Mouse (Mus musculus) layer of hippocampus, adult 9-10 months (tissue): ENCODE results near the gene Tom1l2.

Experiments used
- DNase-seq: peaks from one replicate; pipeline ENCODE4 v3.0.0; 2022; ENCODE audit warnings: low spot score

Gene Tom1l2

DNA sequence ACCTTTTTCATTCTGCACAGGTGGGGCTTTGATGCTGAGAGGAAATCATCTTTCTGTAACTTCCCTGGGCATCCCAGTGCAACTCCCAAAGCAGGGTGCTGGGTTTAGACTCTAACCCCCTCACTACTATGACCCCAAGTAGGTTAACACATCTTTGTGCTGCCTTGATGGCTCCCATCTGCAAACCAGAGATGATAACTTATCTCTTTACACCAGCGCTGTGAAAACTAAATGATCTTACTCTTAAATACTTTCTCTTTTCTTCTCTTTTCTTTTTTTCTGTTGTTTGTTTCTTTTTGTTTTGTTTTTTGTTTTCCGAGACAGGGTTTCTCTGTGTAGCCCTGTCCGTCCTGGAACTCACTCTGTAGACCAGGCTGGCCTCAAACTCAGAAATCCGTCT is 6.8 kb downstream of the Tom1l2 start:
- no peak for DNase-seq

DNA sequence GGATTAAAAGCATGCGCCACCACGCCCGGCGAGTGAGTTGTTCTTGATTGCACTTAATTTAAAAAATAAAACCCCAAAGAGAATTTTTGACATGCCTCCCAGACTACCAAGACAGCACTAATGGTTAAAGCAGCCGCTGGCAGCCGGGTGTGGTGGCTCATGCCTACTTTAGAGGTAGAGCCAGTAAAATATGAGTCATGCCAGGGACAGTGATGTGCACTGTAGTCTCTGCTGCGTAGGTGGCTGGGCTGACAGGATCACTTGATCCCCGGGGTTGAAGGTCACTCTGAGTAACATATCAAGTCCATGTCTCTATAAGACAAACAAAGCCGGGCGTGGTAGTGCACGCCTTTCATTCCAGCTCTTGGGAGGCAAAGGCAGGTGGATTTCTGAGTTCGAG is 13.3 kb downstream of the Tom1l2 start:
- no peak for DNase-seq

DNA sequence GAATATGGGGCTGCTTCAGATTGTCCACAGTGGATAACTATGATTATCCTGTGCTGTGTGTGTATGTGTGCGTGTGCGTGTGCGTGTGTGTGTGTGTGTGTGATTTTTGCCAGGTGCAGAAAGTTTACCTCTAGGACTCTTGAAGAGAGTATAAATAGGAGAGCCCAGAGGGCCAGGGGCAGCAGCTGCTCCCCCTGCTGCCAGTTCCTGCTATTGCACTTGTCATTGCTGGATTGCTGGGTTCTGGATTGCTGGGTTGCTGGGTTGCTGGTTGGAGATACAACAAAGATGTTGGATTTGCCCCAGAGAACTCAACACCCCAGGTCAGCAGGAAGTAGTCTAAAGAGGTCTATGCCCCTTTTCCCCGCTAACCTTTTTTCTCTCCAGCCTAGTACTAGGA is 14.4 kb downstream of the Tom1l2 start:
- DNase-seq: no peak

DNA sequence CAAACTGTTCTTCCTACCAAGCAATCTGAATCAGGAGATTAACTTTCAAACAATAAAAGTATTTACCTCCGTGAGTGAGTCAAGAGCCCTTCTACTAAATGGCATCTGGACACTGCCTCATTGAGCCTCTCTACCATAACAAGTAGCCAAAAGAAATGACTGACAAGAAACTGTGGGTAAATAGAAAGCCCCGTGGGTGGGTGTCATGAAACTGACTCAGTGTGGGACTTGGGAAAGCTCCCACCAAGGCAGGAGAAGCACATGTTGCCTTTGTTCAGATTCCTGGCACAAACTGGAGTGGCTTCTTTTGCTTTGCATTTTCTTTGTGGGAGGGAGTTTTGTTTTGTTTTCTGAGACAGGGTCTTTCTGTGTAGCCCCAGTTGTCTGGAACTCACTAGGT is 16.9 kb downstream of the Tom1l2 start:
- DNase-seq: no peak

DNA sequence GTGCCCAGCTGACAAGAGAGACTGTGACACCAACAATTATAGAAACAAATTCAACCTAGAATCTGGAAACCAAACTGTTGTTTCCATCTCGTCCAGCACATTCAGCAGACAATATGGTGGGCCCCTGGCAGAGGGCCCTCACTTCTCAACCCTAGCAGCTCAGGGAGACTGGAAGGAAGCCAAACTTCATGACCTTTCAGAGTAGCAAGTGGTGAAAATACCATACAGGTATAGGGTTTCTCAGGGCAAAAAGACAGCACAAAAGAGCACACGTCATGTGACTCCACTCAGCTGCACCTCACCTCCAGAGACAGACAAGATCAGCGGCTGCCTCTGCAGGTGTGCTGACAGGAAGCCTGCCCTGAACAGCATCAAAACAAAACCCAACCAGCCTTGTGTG is 18.6 kb downstream of the Tom1l2 start:
- DNase-seq: no peak

DNA sequence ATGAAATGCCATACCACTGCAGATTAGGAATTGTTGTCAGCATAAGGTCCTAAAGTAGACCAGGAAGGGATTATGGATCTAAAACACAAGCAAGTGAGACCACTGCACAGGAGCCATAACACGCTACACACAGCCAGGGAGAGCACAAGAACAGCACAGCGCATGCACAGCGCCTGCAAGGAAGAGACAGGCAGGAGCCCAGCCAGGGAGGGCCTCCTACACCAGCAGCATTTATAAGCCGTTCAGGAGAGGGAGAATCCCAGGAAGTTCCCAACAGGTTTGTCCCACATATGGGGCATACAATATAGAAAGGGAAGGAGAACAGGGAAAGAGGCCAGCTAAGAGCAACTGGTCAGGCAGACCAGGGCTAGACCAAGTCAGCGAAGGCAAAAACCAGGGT is 19.2 kb downstream of the Tom1l2 start:
- no peak for DNase-seq

DNA sequence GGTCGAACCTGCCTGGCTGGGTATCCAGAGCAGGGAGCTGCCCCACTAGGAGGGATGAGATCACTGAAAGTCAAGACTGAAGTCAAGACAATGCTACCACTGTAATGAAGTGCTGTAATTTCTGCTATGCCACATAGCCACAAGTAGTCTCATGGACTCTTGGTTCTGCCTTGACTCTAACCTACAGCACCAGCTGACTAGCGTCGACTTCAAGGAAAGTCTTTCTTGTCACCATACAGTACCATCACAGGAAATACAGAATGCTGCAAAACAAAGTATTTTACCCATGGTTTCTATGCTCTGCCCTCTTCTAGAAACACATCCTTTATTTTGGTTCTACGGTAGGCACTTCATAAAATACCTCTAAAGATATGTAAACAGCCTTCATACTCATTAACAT is 22.2 kb downstream of the Tom1l2 start:
- DNase-seq: no peak

DNA sequence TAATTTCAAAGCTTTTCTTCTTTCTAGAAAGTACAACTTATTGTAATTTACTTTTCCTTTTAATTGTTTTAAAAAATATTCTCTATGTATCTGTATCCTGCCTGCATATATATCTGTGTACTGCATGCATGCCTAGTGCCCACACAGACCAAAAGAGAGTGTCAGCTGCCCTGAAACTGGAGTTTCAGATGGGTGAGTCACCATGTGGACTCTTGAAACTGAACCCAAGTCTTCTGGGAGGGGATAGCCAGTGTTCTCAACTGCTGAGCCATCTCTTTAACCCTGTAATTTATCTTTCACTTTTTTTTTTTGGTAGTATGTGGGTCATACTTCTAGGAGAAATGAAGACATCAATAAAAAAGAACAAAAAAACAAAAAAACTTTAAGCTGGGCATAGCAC is 29.0 kb downstream of the Tom1l2 start:
- no peak for DNase-seq

DNA sequence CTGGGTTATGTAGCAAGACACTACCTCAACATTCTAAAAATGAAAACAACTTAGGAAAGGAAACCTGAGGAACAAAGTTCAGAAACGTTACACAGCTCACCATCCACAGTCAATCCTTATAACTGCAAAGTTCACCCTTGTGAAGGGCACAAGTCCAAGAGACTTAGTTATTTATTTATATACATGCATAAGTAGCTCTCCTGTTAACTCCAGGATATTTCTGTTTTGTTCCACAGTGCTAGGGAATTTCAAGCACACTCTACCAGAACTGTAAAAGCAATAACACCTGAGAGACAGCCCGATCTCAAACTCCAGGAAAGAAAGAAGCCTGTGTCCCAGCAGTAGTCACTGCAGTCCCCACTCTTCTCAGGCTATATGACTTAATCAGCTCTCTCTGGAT is 31.3 kb downstream of the Tom1l2 start:
- no peak for DNase-seq

DNA sequence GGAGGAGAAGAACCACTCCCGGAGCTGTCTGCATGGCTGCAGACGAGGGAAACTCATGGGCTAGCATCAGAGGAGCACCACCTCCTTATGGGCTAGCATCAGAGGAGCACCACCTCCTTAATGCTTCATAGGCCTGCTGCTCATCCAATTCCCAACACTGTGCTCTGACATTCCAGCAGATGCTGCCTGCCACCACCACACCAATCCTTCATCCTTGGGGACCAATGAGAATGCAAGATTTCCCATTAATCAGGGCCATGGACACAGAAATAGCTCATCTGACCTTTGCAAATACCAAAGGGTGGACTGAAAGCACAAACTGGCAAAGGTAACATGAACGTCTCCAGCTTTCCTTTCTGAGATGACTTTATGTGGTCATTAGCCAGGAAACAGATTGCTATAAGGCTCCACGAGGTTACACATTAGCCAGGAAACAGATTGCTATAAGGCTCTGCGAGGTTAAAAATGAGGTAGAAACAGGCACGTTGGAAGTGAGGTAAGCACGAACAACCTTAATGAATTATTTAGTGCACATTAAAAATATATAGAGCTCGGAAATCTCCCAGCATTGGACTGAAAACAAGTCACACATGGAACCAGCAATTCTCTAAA is 32.2 kb downstream of the Tom1l2 start:
- no peak for DNase-seq

DNA sequence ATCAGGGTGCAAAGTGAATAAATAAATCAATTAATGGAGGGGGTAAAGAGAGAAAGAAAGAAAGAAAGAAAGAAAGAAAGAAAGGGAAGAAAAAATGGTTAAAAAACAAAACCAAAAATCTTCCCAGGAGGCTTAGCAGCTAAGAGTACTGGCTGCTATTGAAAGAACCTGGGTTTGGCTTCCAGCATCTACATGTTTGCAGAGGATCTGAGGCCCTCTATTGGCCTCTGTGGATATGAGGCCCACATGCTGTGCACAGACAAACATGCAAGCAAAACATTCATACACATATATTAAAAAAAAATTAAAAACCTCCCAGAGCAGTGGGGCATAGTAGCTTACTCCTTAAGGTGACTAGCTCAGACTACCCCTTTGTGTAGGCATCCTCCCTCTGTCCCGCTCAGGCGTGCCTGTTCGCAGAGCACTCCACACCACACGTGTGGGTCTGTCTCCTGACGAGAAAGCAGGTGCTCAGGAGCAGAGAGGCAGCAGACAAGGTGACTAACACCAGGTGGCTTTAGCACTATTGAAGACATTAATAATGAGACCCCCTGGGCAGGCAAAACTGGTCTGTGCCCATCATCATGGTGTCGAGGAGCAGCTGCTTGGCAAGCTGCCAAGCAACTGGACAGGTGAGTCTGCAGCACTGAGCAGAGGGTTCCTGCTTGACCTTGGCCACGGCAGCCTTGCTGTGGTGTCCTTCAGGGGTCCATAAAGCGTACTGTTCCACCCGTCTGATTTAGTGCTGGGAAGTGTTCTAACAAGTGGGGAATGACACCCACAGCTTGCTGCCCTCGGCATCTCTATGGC is 33.2 kb downstream of the Tom1l2 start:
- no peak for DNase-seq

DNA sequence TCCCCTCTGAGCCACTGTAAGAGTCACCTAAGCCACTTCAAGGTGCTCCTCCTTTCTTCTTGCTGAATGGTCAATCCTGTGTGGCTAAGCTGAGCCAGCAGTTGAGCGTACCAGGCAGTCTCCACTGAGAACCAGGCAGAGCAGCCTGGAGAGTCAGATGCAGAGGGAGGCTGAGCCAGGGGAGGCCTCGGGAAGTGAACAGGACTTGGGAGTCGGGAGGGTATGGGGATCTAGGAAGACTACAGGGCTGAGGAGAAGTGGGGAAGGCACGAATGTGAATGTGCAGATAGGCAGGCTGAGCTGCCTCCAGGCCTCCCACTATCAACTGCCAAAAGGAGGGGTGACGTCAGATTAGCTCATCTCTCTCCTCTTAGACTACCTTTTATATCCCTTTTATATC is 34.0 kb downstream of the Tom1l2 start:
- DNase-seq: no peak

DNA sequence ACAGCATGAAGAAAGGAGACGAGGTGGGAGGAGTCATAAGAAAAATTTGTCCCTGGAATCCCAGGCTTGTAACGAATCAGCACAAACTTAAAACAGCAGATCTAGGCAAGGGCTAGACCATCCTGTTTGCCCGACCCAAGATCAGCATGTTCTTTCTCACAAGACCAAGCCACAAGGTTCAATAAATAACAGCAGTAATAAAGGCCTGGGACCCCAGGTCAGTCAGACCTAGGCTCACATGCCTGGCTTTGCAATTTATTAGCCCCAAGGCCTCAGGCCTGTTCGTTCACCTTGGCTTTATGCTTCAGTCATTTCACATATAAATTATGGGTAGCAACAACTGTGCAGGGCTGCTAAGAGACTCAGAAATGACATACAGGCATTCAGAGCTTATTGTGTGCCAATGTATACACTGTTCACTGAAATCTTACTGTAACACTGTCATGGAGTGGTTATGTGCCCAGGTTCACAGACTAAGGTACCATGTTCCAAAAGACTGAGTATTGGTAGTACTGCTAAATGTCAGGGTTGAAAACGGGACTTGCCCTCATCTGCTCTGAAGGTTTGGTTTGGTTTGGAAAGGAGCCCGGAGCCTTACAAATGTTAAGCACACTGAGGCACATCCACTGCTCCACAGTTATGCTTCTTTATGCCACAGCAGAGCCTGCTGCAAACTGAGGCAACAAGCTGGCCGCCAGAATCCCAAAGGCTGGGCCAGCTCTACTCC is 35.2 kb downstream of the Tom1l2 start:
- DNase-seq: no peak

DNA sequence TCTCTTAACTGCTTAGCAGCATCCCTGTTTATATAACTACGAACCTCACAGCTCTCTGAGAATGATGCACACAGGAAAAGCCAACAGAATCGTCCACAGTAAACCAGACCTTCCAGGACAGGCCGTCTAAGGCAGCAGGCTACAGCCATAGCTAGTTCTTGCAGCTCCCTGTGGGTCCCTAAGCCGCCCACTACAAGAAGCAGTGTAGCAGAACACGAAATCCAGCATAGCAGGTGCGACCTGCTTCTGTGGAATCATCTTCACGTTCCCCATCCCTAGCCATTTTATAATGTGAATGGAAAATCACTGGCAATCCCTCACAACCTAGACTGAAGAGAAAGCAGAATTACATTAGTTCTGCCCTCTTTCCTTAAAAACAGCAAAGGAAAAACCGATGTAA is 35.8 kb downstream of the Tom1l2 start:
- no peak for DNase-seq

DNA sequence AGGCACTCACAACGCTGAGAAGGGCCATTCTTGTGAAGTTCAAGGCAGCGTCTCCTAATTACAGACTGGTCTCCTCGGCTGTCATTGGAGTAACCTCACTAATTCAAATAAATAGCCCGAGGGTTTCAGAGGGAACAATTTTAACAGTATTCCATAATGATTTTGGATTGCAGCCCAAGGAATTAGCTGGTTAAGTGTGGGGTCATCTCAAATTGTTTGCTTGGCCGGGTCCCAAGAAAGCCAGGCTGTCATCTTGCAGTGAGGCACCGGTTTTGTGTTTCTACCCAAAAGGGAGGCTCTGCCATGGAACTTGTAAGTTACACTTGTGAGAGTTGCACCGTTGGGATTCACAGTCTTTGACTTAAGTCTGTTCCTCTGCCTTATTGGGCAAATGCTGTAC is 36.5 kb downstream of the Tom1l2 start:
- no peak for DNase-seq

DNA sequence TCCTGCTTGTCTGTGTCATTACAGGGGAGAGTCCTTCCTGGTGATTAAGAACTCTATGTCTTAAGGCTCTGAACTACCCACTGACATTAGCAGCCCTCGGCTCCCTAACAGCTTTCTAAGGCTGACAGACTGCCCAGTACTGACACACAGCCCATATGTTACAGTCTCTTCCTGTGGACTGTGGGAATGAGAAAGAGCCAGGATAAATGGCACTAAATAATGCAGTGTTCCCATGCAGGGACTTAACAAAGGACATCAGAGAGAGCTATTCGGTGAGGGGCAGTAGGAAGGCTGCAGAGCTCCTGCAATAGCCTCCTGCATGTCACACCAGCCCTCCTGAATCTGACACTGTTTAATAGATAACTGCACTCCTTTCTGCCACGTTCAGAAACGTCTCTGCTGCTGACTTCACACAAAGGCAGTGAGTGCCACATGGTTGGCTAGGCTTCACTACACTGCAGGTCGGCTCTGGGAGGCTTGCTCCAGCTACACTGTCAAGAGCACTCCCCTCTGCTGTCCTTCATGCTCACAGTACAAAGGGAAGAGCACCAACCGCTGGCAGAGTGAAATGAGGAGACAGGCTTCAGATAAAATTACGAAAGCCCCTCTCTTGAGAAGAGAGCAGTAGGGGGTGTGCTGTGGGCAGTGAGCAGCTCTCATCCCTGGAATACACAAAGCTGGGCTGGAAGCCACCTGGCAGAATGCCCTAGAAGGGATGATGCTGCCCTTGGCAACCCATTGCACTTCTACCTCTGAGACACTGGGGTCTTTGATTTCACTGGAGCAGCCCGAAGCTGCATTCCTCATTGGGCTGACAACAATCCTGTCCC is 41.5 kb downstream of the Tom1l2 start:
- DNase-seq: peak; percentile 86

DNA sequence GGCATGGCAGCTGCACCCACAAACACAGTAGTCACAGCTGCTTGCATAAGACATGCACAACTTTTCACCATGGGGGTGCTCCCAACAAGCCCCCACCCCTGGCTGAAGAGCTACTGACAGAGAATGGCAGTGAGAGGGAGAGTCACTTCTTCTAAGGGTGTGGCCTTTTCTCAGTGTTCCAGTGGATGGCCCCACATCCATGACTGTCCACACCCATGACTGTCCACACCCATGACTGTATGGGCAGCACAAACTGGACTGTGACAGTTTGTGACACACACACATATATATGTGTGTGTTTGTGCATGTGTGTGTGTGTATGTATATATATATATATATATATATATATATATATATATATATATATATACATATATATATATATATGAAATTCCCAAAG is 42.8 kb downstream of the Tom1l2 start:
- no peak for DNase-seq

DNA sequence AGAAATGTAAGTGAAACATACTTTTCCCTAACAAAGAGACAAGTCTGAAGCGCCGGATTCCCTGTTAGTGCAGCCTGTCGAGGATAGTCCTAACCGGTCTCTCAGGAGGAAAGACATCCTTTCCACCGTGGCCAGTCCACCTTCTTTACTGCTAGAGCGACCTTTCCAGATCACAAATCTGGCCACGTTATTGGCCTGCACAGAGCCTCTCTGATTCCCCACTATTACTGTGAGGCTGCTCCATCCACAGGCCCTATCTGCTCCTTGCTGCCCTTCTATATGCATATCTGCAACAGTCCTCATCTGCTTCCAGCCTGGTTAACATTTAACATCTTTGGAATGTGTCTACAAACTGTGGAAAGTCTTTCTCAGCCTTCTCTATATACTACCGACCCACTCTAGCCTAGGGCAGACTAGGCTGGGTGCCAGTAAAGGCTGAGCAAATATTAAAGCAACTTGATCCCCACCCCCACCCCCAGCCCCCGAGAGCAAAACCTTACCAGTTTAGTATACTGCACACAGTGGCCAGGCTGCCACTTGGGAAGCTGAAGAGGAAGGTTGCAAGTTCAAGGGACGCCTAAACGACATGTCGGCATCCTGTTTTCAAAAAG is 44.1 kb downstream of the Tom1l2 start:
- no peak for DNase-seq

DNA sequence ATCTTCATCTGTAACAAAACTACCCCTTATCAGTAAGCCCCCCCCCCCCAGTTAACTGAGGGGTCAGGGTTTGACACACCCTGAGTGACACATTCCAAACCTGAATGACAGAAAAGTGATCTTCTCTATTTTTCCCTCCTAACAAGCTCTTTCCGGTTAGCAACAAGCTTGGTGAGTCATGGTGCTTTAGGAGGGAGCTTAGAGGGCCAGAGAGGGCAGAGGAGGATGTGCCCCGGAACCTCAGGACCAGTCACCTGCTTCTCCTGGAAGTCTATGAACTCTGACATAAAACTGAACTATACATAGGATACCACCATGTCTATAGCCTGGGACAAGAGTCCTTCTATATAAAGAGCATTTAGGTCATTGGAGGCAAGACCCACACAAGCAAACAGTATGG is 44.6 kb downstream of the Tom1l2 start:
- DNase-seq: no peak

DNA sequence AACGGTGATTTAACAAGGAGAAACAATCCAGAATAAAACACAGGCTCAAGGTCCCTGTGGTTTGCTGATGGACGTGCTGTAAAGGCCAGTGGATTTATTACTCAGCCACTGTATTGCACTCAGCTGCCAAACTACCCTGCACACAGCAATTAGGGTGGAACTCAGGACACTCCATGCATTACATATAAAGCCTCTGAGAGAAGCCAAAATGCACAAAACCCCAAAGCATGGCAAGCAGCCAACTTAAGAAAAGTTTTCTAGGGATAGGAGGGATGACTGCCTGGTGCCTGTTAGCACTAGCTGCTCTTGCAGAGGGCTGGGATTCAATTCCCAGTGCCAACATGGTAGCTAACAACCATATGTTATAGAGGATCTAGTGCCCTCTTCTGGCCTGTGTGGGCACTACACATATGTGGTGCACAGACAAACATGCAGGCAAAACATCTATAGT is 45.3 kb downstream of the Tom1l2 start:
- no peak for DNase-seq

DNA sequence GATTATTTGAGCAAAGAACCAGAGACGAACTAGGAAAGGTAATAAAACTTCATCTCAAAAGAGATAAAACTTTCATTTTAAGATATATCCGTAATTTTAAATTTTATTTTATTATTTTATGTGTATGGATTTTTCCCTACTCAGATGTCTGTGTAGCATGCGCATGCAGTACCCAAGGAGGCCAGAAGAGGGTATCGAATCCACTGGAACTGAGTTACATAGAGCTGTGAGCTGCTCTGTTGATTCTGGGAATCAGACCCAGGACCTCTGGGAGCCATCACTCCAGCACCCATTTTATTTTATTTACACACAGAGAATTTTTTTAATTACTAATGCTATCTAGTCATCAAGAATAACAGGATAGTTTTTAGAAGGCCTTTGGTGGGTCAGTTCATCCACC is 45.9 kb downstream of the Tom1l2 start:
- no peak for DNase-seq

DNA sequence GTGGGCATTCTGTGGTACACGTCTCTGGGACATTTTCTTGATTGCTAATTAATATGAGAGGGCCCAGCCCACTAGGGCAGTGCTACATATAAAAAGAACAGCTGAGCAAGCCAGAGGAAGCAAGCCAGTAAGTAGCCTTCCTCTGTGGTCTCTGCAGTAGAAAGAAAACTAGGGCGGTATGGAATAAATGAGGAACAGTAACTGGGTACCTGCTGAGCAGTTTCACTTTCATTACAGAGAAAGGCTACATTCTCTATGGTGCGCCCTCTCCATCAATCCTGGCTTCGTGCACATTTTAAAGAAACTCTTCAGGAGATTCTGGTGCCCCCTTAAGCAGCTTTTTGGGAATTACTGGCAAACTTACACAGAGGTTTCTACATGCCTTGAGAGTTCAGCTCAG is 47.1 kb downstream of the Tom1l2 start:
- no peak for DNase-seq
